Mouse (Mus musculus): ENCODE data around the gene Ace3.

Gene Ace3

GRCm38 (mm10) chr11:106044349-106044748 lies 49.9 kb downstream of the Ace3 start:
- no peak for DNase-seq (ENCODE audit: low spot score in 2 of 2)

GRCm38 (mm10) chr11:106045256-106045655 lies 50.8 kb downstream of the Ace3 start:
- no peak for DNase-seq (ENCODE audit: low spot score in 2 of 2)

GRCm38 (mm10) chr11:106045780-106046179 lies 51.3 kb downstream of the Ace3 start:
- no peak for DNase-seq (ENCODE audit: low spot score in 2 of 2)

- no peak for DNase-seq (ENCODE audit: low spot score in 2 of 2)
Measured at GRCm38 (mm10) chr11:106046584-106046983, 52.1 kb downstream of the Ace3 start.

GRCm38 (mm10) chr11:106053921-106054320 lies 59.4 kb downstream of the Ace3 start:
- DNase-seq (ENCODE audit: low spot score in 2 of 2) = no peak

- no peak for DNase-seq (ENCODE audit: low spot score in 2 of 2)
Measured at GRCm38 (mm10) chr11:106054600-106054999, 60.1 kb downstream of the Ace3 start.
